Mouse (Mus musculus) neural tube, embryonic 11.5 days (tissue): ENCODE measurements around the gene Cyb5r2. TPM values are rescaled to one million over a fixed set of nuclear protein-coding genes. Genes with fewer than 3 reads are reported as not detected.

ENCODE experiments used
- ATAC-seq: fragments of 200-750 bp; cut with Nextera tagmentation; 2 replicates; pipeline ENCODE4 v1.8.0; 2017; ENCODE audit warnings: moderate number of reproducible peaks, mild to moderate bottlenecking, moderate TSS enrichment, moderate library complexity; ENCODE audit not compliant: insufficient read depth, low FRiP score, low TSS enrichment
- DNase-seq: peaks from one replicate; pipeline ENCODE4 v3.0.0-alpha.2; 2015; ENCODE audit warnings: low spot score
- H3K27ac ChIP-seq: fragments of 300-500 bp; sonication (generic); 2 replicates; pipeline ENCODE4 v1.5.1; 2014; ENCODE audit warnings: low read depth, mild to moderate bottlenecking, low read length
- H3K27me3 ChIP-seq: fragments of 300-500 bp; sonication (generic); 2 replicates; pipeline ENCODE4 v1.6.1; 2014; ENCODE audit warnings: mild to moderate bottlenecking, low read length, mixed read lengths; ENCODE audit not compliant: control insufficient read depth, insufficient read depth
- H3K36me3 ChIP-seq: fragments of 300-500 bp; sonication (generic); 2 replicates; pipeline ENCODE4 v1.6.1; 2014; ENCODE audit warnings: mild to moderate bottlenecking, low read length, moderate library complexity, mixed read lengths; ENCODE audit not compliant: control insufficient read depth, insufficient read depth
- H3K4me1 ChIP-seq: fragments of 300-500 bp; sonication (generic); 2 replicates; pipeline ENCODE4 v1.6.1; 2014; ENCODE audit warnings: low read length, mixed read lengths; ENCODE audit not compliant: control insufficient read depth, insufficient read depth
- H3K4me2 ChIP-seq: fragments of 300-500 bp; sonication (generic); 2 replicates; pipeline ENCODE4 v1.6.1; 2014; ENCODE audit warnings: low read depth, mild to moderate bottlenecking, moderate library complexity
- H3K4me3 ChIP-seq: fragments of 300-500 bp; sonication (generic); 2 replicates; pipeline ENCODE4 v1.5.1; 2014; ENCODE audit warnings: low read depth, low read length
- H3K9ac ChIP-seq: fragments of 300-500 bp; sonication (generic); 2 replicates; pipeline ENCODE4 v1.6.1; 2014; ENCODE audit warnings: mild to moderate bottlenecking, low read length
- H3K9me3 ChIP-seq: fragments of 300-500 bp; sonication (generic); 2 replicates; pipeline ENCODE4 v1.6.1; 2016; ENCODE audit warnings: low read length; ENCODE audit not compliant: control insufficient read depth
- WGBS: fragments of 180-500 bp; shearing (Covaris S2); extraction: QIAGEN DNeasy Blood & Tissue Kit; methylation state at CpG from one replicate; pipeline ENCODE4 v1.1.7; 2014; 5-methylcytosine and 5-hydroxymethylcytosine counted together
- polyA plus RNA-seq: library from polyadenylated mRNA; unstranded; fragments of >200 nt; fragmentation: Nextera tagmentation; extraction: Ambion mirVana; gene quantifications from 2 replicates; pipeline ENCODE4 v1.2.1, GENCODE M21; 2014

Cyb5r2 gene
- polyA plus RNA-seq, 1 experiment from 2014 or later: not detected

GRCm38 (mm10) chr7:107744454-107744853, 13.4 kb downstream of the Cyb5r2 start:
- Histone ChIP-seq H3K27ac (no peak overlapping the region), H3K27me3 (no peaks in the 10 kb centered on the region), H3K9ac (no peak overlapping the region), H3K36me3 (no peaks in the 10 kb centered on the region), H3K4me1 (no peaks in the 10 kb centered on the region), H3K4me2 (no peak overlapping the region), H3K4me3 (no peak overlapping the region), H3K9me3 (no peaks in the 10 kb centered on the region)
- 86% methylated on average over 4 of the region's 4 CpGs for WGBS
- ATAC-seq (no peak), DNase-seq (no peak)

GRCm38 (mm10) chr7:107742963-107743465, 14.8 kb downstream of the Cyb5r2 start:
- Histone ChIP-seq H3K9me3 (no peaks in the 10 kb centered on the region), H3K9ac (no peak overlapping the region), H3K4me3 (no peak overlapping the region), H3K27me3 (no peaks in the 10 kb centered on the region), H3K4me2 (no peak overlapping the region), H3K27ac (no peak overlapping the region), H3K36me3 (no peaks in the 10 kb centered on the region), H3K4me1 (no peaks in the 10 kb centered on the region)
- DNase-seq: no peak
- ATAC-seq: no peak
- 87% methylated on average over 10 of the region's 10 CpGs for WGBS

GRCm38 (mm10) chr7:107738726-107739125, 19.1 kb downstream of the Cyb5r2 start:
- Histone ChIP-seq H3K4me2 (no peak overlapping the region), H3K4me1 (no peaks in the 10 kb centered on the region), H3K9ac (no peak overlapping the region), H3K36me3 (no peaks in the 10 kb centered on the region), H3K27ac (no peak overlapping the region), H3K27me3 (no peaks in the 10 kb centered on the region), H3K9me3 (no peaks in the 10 kb centered on the region), H3K4me3 (no peak overlapping the region)
- WGBS: 43% methylated on average over 2 of the region's 2 CpGs
- DNase-seq (peak; percentile 40), ATAC-seq (no peak)

- DNase-seq: no peak
- Histone ChIP-seq H3K4me3 (no peak overlapping the region), H3K9ac (no peak overlapping the region), H3K36me3 (no peaks in the 10 kb centered on the region), H3K9me3 (no peaks in the 10 kb centered on the region), H3K27ac (no peak overlapping the region), H3K4me1 (no peaks in the 10 kb centered on the region), H3K4me2 (no peak overlapping the region), H3K27me3 (no peaks in the 10 kb centered on the region)
- no peak for ATAC-seq
- 83% methylated on average over 2 of the region's 2 CpGs for WGBS
Measured at GRCm38 (mm10) chr7:107733162-107733561, 24.7 kb downstream of the Cyb5r2 start.

- no peak for ATAC-seq
- Histone ChIP-seq H3K36me3 (no peaks in the 10 kb centered on the region), H3K9ac (no peak overlapping the region), H3K4me3 (no peak overlapping the region), H3K4me2 (no peak overlapping the region), H3K4me1 (no peaks in the 10 kb centered on the region), H3K27me3 (no peaks in the 10 kb centered on the region), H3K27ac (no peak overlapping the region), H3K9me3 (no peaks in the 10 kb centered on the region)
- 89% methylated on average over 10 of the region's 10 CpGs for WGBS
- DNase-seq: no peak
Measured at GRCm38 (mm10) chr7:107730587-107730986, 27.2 kb downstream of the Cyb5r2 start.

GRCm38 (mm10) chr7:107727538-107727937, 30.3 kb downstream of the Cyb5r2 start:
- ATAC-seq (no peak), DNase-seq (no peak)
- no peak overlapping the region for H3K27ac ChIP-seq
- H3K9me3 ChIP-seq: no peaks in the 10 kb centered on the region
- H3K4me1 ChIP-seq: no peaks in the 10 kb centered on the region
- H3K36me3 ChIP-seq: no peaks in the 10 kb centered on the region
- H3K27me3 ChIP-seq: no peaks in the 10 kb centered on the region
- H3K9ac ChIP-seq: no peak overlapping the region
- 69% methylated on average over 3 of the region's 3 CpGs for WGBS
- no peak overlapping the region for H3K4me3 ChIP-seq
- H3K4me2 ChIP-seq: no peak overlapping the region

- Histone ChIP-seq H3K9ac (no peak overlapping the region), H3K27me3 (no peaks in the 10 kb centered on the region), H3K4me3 (no peak overlapping the region), H3K9me3 (no peaks in the 10 kb centered on the region), H3K27ac (no peak overlapping the region), H3K4me2 (no peak overlapping the region), H3K4me1 (no peaks in the 10 kb centered on the region), H3K36me3 (no peaks in the 10 kb centered on the region; the same call in 1 of the 2 replicates)
- DNase-seq (no peak), ATAC-seq (no peak)
- WGBS: 93% methylated on average over 4 of the region's 4 CpGs
Measured at GRCm38 (mm10) chr7:107722536-107722935, 35.3 kb downstream of the Cyb5r2 start.

GRCm38 (mm10) chr7:107720771-107721170, 37.1 kb downstream of the Cyb5r2 start:
- Histone ChIP-seq H3K9me3 (no peaks in the 10 kb centered on the region), H3K4me3 (no peak overlapping the region), H3K4me1 (no peaks in the 10 kb centered on the region), H3K4me2 (no peak overlapping the region), H3K9ac (no peak overlapping the region), H3K27me3 (no peaks in the 10 kb centered on the region), H3K27ac (no peak overlapping the region), H3K36me3 (no peaks in the 10 kb centered on the region; the same call in 1 of the 2 replicates)
- WGBS: 92% methylated on average over 1 of the region's 1 CpGs
- no peak for ATAC-seq
- DNase-seq: no peak

GRCm38 (mm10) chr7:107714067-107714466, 43.8 kb downstream of the Cyb5r2 start:
- DNase-seq (no peak), ATAC-seq (no peak)
- Histone ChIP-seq H3K9me3 (no peaks in the 10 kb centered on the region), H3K4me2 (no peak overlapping the region), H3K36me3 (no peaks in the 10 kb centered on the region), H3K4me3 (no peak overlapping the region), H3K4me1 (no peaks in the 10 kb centered on the region), H3K27me3 (no peaks in the 10 kb centered on the region), H3K27ac (no peak overlapping the region), H3K9ac (no peak overlapping the region)
- 86% methylated on average over 5 of the region's 5 CpGs for WGBS
